20 mouse cellular contexts compared by ENCODE assay signal in genomic region chr10:79884938-79885337, GRCm38 (mm10). TPM values are rescaled to one million over a fixed set of nuclear protein-coding genes. Genes with fewer than 3 reads are reported as not detected.
A peak's percentile ranks its signal among the peaks of the same experiment; 100 is the strongest.
DNase-seq lines count a peak whose midpoint lies in the region; TF ChIP-seq lines count a peak whose summit lies in the region.
"Not testable (repeated sequence)": the region's sequence is repeated elsewhere in the genome, so short reads cannot be mapped to it uniquely, and the experiment has no call there.
"Had no signal": no experiment of that assay in that cellular context is flagged by ENCODE, and none has a peak within 500 bp of the region (broad histone marks: within the 10 kb centered on the region; RNA-seq: fewer than 3 reads in every experiment).

No protein-coding gene starts in this region.

- intact Hi-C loops in gastrocnemius, adult 2 months (cut with DNase I), result loop anchor here (10.0 kb wide), 1 partner anchor 50 kb away; no protein-coding TSS in a partner anchor

- 16% methylated on average over 3 of the region's 3 CpGs for WGBS in liver, adult 2 months

- peak overlapping the region; percentile 77 for H3K27ac ChIP-seq in gastrocnemius, adult 2 months
- H3K27ac ChIP-seq in liver, adult 2 months (replicated peaks; ENCODE audit: insufficient read depth, low read depth, low read length), result peak overlapping the region; percentile 40

- not testable (repeated sequence) for H3K9me3 ChIP-seq in megakaryocyte, embryonic 14.5 days

- DNase-seq in adipocyte (ENCODE audit: low spot score), result peak; percentile 59
- peak; percentile 78 for DNase-seq in adrenal gland, adult 2 months
- DNase-seq in adrenal gland, postnatal 36 days, result peak; percentile 53 to 70
- not testable (repeated sequence) for DNase-seq in gastrocnemius, adult 2 months
- DNase-seq in liver, adult 2 months (ENCODE audit: extremely low read depth, low read depth, low spot score), result peak; percentile 35

- not testable (repeated sequence) for H3K79me2 ChIP-seq in liver, adult 2 months (ENCODE audit: control insufficient read depth, insufficient read depth, low read length)

- not testable (repeated sequence) for H3K36me3 ChIP-seq in liver, adult 2 months (ENCODE audit: control insufficient read depth, insufficient read depth, low read length); megakaryocyte, embryonic 14.5 days (replicated peaks; ENCODE audit: low read length)

- not testable (repeated sequence) for TF ChIP-seq CTCF in gastrocnemius, adult 2 months (IDR thresholded peaks at IDR 0.05); liver, adult 2 months (IDR thresholded peaks at IDR 0.05; ENCODE audit: low read depth, low read length)

- not testable (repeated sequence) for H3K9ac ChIP-seq in liver, adult 2 months (ENCODE audit: low read depth, low read length)

- not testable (repeated sequence) for H3K4me3 ChIP-seq in gastrocnemius, adult 2 months; liver, adult 2 months (ENCODE audit: insufficient read depth, low read depth, low read length)
- peak overlapping the region; percentile 71 for H3K4me3 ChIP-seq in megakaryocyte, embryonic 14.5 days (replicated peaks)

- TF ChIP-seq POLR2A in liver, adult 2 months (IDR thresholded peaks at IDR 0.05; ENCODE audit: extremely low read depth, insufficient read depth, low read length), result not testable (repeated sequence)

- H3K4me1 ChIP-seq in liver, adult 2 months (ENCODE audit: control insufficient read depth, insufficient read depth, low read length), result peaks cover 22% of the 10 kb centered on the region
- peaks cover 72% of the 10 kb centered on the region for H3K4me1 ChIP-seq in megakaryocyte, embryonic 14.5 days

- not testable (repeated sequence) for H3K27me3 ChIP-seq in liver, adult 2 months (ENCODE audit: control insufficient read depth, insufficient read depth, low read length); megakaryocyte, embryonic 14.5 days (replicated peaks)

RNA-seq across cellular contexts. Expression of gene Elane, which starts 1.1 kb away (rescaled TPM):
- total RNA-seq in adrenal gland, adult 2 months (2021), result under 1 TPM; 0.49 to 0.79 TPM
- polyA plus RNA-seq in adrenal gland, adult 2 months (2012; rRNA removed), result 0.34 and 1.1 TPM in 2 replicates
- total RNA-seq in adrenal gland, postnatal 36 days (2021), result under 1 TPM; 0.30 to 0.33 TPM
- not detected for total RNA-seq in gastrocnemius, adult 2 months (2021)
- 0.20 TPM in 1 of 2 replicates, not detected in the other for total RNA-seq in liver, adult 2 months (2014; rRNA removed)
- 0.12 and 0.15 TPM in 2 replicates for polyA plus RNA-seq in liver, adult 2 months (2012; rRNA removed)
- 5.6 and 23.2 TPM in 2 replicates for polyA plus RNA-seq in megakaryocyte, embryonic 14.5 days (2012; ENCODE audit: insufficient read depth, low replicate concordance)
- total RNA-seq: adrenal gland, adult 18-20 months; CH12.LX; forebrain, postnatal 0 days; G1E had no signal
- polyA plus RNA-seq: activated CD4-positive, CD25-positive, alpha-beta regulatory T cell, adult 4 months; CD4-positive, CD25-positive, alpha-beta regulatory T cell, adult 4 months; cortical plate, adult 2 months; forebrain, embryonic 11.5 days; forebrain, embryonic 13.5 days; forebrain, embryonic 15.5 days; forebrain, postnatal 0 days; Patski had no signal

RNA-seq across cellular contexts. Expression of gene Cfd, which starts 5.7 kb away (rescaled TPM):
- total RNA-seq in adrenal gland, adult 2 months (2021), result 1,000 to 10,000 TPM; 2,358 to 4,405 TPM
- polyA plus RNA-seq in adrenal gland, adult 2 months (2012; rRNA removed), result 4,988 and 13,425 TPM in 2 replicates
- 1,000 to 10,000 TPM; 1,484 to 1,596 TPM for total RNA-seq in adrenal gland, postnatal 36 days (2021)
- total RNA-seq in gastrocnemius, adult 2 months (2021), result 10 to 100 TPM; 12.9 to 77.1 TPM
- 5.7 and 11.3 TPM in 2 replicates for total RNA-seq in liver, adult 2 months (2014; rRNA removed)
- 0.37 and 0.98 TPM in 2 replicates for polyA plus RNA-seq in liver, adult 2 months (2012; rRNA removed)
- polyA plus RNA-seq in megakaryocyte, embryonic 14.5 days (2012; ENCODE audit: insufficient read depth, low replicate concordance), result not detected in 2 replicates
- total RNA-seq: CH12.LX; forebrain, postnatal 0 days; G1E had no signal
- polyA plus RNA-seq: activated CD4-positive, CD25-positive, alpha-beta regulatory T cell, adult 4 months; CD4-positive, CD25-positive, alpha-beta regulatory T cell, adult 4 months; embryonic facial prominence, embryonic 10.5 days; embryonic facial prominence, embryonic 12.5 days; embryonic facial prominence, embryonic 14.5 days; forebrain, embryonic 11.5 days; forebrain, embryonic 13.5 days; forebrain, embryonic 15.5 days; forebrain, postnatal 0 days; G1E; Patski had no signal

RNA-seq across cellular contexts. Expression of gene Plppr3, which starts 10.5 kb away (rescaled TPM):
- 1 to 10 TPM; 1.2 to 2.2 TPM for total RNA-seq in adrenal gland, adult 2 months (2021)
- polyA plus RNA-seq in adrenal gland, adult 2 months (2012; rRNA removed), result 4.2 and 4.6 TPM in 2 replicates
- total RNA-seq in adrenal gland, postnatal 36 days (2021), result under 1 TPM; 0.16 to 0.50 TPM
- under 1 TPM in 1 of 2 experiments, not detected in 1; 0.17 TPM for total RNA-seq in gastrocnemius, adult 2 months (2021)
- under 0.01 TPM in 1 of 2 replicates, not detected in the other for total RNA-seq in liver, adult 2 months (2014; rRNA removed)
- 0.38 and 0.47 TPM in 2 replicates for polyA plus RNA-seq in liver, adult 2 months (2012; rRNA removed)
- polyA plus RNA-seq in megakaryocyte, embryonic 14.5 days (2012; ENCODE audit: insufficient read depth, low replicate concordance), result 0.80 and 16.9 TPM in 2 replicates

RNA-seq across cellular contexts. Expression of gene Prtn3, which starts 10.7 kb away (rescaled TPM):
- under 1 TPM; 0.62 to 0.63 TPM for total RNA-seq in adrenal gland, adult 2 months (2021)
- polyA plus RNA-seq in adrenal gland, adult 2 months (2012; rRNA removed), result 3.4 and 4.1 TPM in 2 replicates
- under 1 TPM; 0.50 to 0.56 TPM for total RNA-seq in adrenal gland, postnatal 36 days (2021)
- total RNA-seq in gastrocnemius, adult 2 months (2021), result not detected
- total RNA-seq in liver, adult 2 months (2014; rRNA removed), result 0.40 TPM in 1 of 2 replicates, not detected in the other
- 0.20 and 1.1 TPM in 2 replicates for polyA plus RNA-seq in liver, adult 2 months (2012; rRNA removed)
- polyA plus RNA-seq in megakaryocyte, embryonic 14.5 days (2012; ENCODE audit: insufficient read depth, low replicate concordance), result 96.7 and 434 TPM in 2 replicates
- polyA plus RNA-seq: activated CD4-positive, CD25-positive, alpha-beta regulatory T cell, adult 4 months; CD4-positive, CD25-positive, alpha-beta regulatory T cell, adult 4 months had no signal

RNA-seq across cellular contexts. Expression of gene Med16, which starts 23.8 kb away (rescaled TPM):
- total RNA-seq in adrenal gland, adult 2 months (2021), result 10 to 100 TPM; 38.4 to 43.0 TPM
- polyA plus RNA-seq in adrenal gland, adult 2 months (2012; rRNA removed), result 126 and 132 TPM in 2 replicates
- 10 to 100 TPM; 39.7 to 50.6 TPM for total RNA-seq in adrenal gland, postnatal 36 days (2021)
- 10 to 100 TPM; 32.6 to 37.2 TPM for total RNA-seq in gastrocnemius, adult 2 months (2021)
- 5.9 and 8.2 TPM in 2 replicates for total RNA-seq in liver, adult 2 months (2014; rRNA removed)
- 29.9 and 30.6 TPM in 2 replicates for polyA plus RNA-seq in liver, adult 2 months (2012; rRNA removed)
- polyA plus RNA-seq in megakaryocyte, embryonic 14.5 days (2012; ENCODE audit: insufficient read depth, low replicate concordance), result 32.2 and 85.7 TPM in 2 replicates

Comparison
In these comparisons a context has a peak if more than half of its experiments do, and no peak if none do; other contexts are left out.
1. RNA of gene Cfd, which starts 5.7 kb away (total RNA-seq): 2,358 to 4,405 TPM in adrenal gland, adult 2 months and 1,484 to 1,596 TPM in adrenal gland, postnatal 36 days; 12.9 to 77.1 TPM in gastrocnemius, adult 2 months and 5.7 to 11.3 TPM in liver, adult 2 months; every median in the first group is over 10 times any median in the second.